Mouse (Mus musculus) forebrain, embryonic 14.5 days (tissue): Measurements from ENCODE around the gene Six1. TPM values are rescaled to one million over a fixed set of nuclear protein-coding genes. Genes with fewer than 3 reads are reported as not detected.
"Not testable (repeated sequence)": the region's sequence is repeated elsewhere in the genome, so short reads cannot be mapped to it uniquely, and the experiment has no call there.

Experiments
- ATAC-seq: fragments of 200-750 bp; cut with Nextera tagmentation; 2 replicates; pipeline ENCODE4 v1.8.0; 2017; ENCODE audit warnings: mild to moderate bottlenecking, moderate library complexity
- DNase-seq: peaks from one replicate; pipeline ENCODE4 v3.0.0-alpha.2; 2015; ENCODE audit warnings: low spot score
- H3K27ac ChIP-seq: fragments of 300-500 bp; sonication (generic); 2 replicates; pipeline ENCODE4 v1.5.1; 2014; ENCODE audit warnings: low read depth, mild to moderate bottlenecking, control low read depth, low read length, moderate library complexity
- H3K27me3 ChIP-seq: fragments of 300-500 bp; sonication (generic); replicated peaks from 2 replicates; pipeline ENCODE4 v1.6.1; 2014; ENCODE audit warnings: low read length, control low read depth, mixed read lengths; ENCODE audit not compliant: control insufficient read depth, insufficient read depth
- H3K36me3 ChIP-seq: fragments of 300-500 bp; sonication (generic); 2 replicates; pipeline ENCODE4 v1.6.1; 2014; ENCODE audit warnings: low read length, control low read depth; ENCODE audit not compliant: control insufficient read depth, insufficient read depth
- H3K4me1 ChIP-seq: fragments of 300-500 bp; sonication (generic); 2 replicates; pipeline ENCODE4 v1.6.1; 2014; ENCODE audit warnings: antibody characterized with exemption, low read length, control low read depth; ENCODE audit not compliant: control insufficient read depth, insufficient read depth
- H3K4me2 ChIP-seq: fragments of 300-500 bp; sonication (generic); 2 replicates; pipeline ENCODE4 v1.6.1; 2014; ENCODE audit warnings: mild to moderate bottlenecking, control low read depth, low read length
- H3K4me3 ChIP-seq: fragments of 300-500 bp; sonication (generic); 2 replicates; pipeline ENCODE4 v1.5.1; 2014; ENCODE audit warnings: low read depth, low read length, control low read depth
- H3K9ac ChIP-seq: fragments of 300-500 bp; sonication (generic); 2 replicates; pipeline ENCODE4 v1.6.1; 2014; ENCODE audit warnings: mild to moderate bottlenecking, low read length, control low read depth, moderate library complexity
- H3K9me3 ChIP-seq: fragments of 300-500 bp; sonication (generic); replicated peaks from 2 replicates; pipeline ENCODE4 v1.6.1; 2016; ENCODE audit warnings: low read length, control low read depth, mixed read lengths; ENCODE audit not compliant: control insufficient read depth
- WGBS: fragments of 180-500 bp; shearing (Covaris S2); extraction: QIAGEN DNeasy Blood & Tissue Kit; methylation state at CpG from one replicate; pipeline ENCODE4 v1.1.7; 2014; 5-methylcytosine and 5-hydroxymethylcytosine counted together
- polyA plus RNA-seq: library from polyadenylated mRNA; unstranded; fragments of >200 nt; fragmentation: Nextera tagmentation; extraction: Ambion mirVana; gene quantifications from 2 replicates; pipeline ENCODE4 v1.2.1, GENCODE M21; 2014

The Six1 gene
- 0.36 and 0.52 TPM in 2 replicates for polyA plus RNA-seq

- H3K4me3 ChIP-seq, result peak within 1 kb of the TSS; percentile 24
- no peaks in the 10 kb centered on the region for H3K4me1 ChIP-seq
- H3K36me3 ChIP-seq, result no peaks in the 10 kb centered on the region
- H3K27ac ChIP-seq, result no peak within 1 kb of the TSS
- under 1% methylated on average over 42 of the region's 42 CpGs for WGBS
- ATAC-seq, result peak; percentile 68
- DNase-seq, result no peak
- H3K9ac ChIP-seq, result no peak within 1 kb of the TSS
- peaks cover 79% of the 10 kb centered on the region for H3K27me3 ChIP-seq
- H3K9me3 ChIP-seq, result no peaks in the 10 kb centered on the region
- H3K4me2 ChIP-seq, result peak within 1 kb of the TSS; percentile 43
Observed at GRCm38 (mm10) chr12:73053668-73054241, at the start of gene Six1. Six1 (minus strand) TSS chr12:73053887.

DNA sequence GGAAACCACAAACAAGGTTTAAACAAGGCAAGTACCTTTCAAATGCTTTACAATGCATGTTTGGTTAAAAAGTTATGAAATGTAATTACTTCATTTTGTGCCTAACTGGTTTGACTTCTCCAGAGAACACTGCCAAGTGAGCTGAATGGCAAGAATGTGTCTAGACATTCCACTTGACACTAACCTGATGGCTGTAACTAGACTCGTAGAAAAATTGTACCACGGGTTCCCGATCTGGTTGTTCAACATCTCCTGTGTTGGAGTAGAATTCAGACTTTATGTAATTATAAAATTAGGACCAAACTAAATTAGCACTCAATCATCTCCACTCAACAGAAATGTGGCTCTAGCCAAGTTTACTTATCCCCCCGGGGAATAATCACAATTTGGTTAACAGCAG lies 44.9 kb upstream of the Six1 start:
- no peak overlapping the region for H3K27ac ChIP-seq
- no peaks in the 10 kb centered on the region for H3K27me3 ChIP-seq
- H3K4me3 ChIP-seq, result no peak overlapping the region
- H3K36me3 ChIP-seq, result peaks cover 6% of the 10 kb centered on the region; the same call in 1 of the 2 replicates
- no peak overlapping the region for H3K9ac ChIP-seq
- DNase-seq (no peak), ATAC-seq (no peak)
- no peak overlapping the region for H3K4me2 ChIP-seq
- no peaks in the 10 kb centered on the region for H3K9me3 ChIP-seq
- no peaks in the 10 kb centered on the region for H3K4me1 ChIP-seq
- WGBS, result 93% methylated on average over 4 of the region's 4 CpGs

DNA sequence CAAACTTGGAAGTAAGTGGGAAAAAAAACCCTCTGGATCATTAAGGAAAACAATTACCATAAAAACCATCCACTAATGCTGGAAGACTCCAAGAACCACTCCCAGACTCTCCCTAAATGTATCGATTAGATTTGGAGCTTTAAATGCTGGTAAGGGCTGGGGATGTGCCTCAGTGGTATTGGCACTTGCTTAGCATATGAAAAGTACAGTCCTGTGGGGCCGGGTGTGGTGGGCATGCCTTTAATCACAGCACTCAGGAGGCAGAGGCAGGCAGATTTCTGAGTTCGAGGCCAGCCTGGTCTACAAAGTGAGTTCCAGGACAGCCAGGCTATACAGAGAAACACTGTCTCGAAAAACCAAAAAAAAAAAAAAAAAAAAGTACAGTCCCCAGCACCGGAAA lies 42.5 kb upstream of the Six1 start:
- not testable (repeated sequence) for ATAC-seq, H3K36me3 ChIP-seq, H3K4me1 ChIP-seq, DNase-seq, H3K4me2 ChIP-seq, H3K27me3 ChIP-seq, H3K9ac ChIP-seq, H3K9me3 ChIP-seq, H3K4me3 ChIP-seq, H3K27ac ChIP-seq
- 91% methylated on average over 5 of the region's 5 CpGs for WGBS

- H3K9me3 ChIP-seq, result no peaks in the 10 kb centered on the region
- H3K27me3 ChIP-seq, result no peaks in the 10 kb centered on the region
- ATAC-seq, result no peak
Observed at GRCm38 (mm10) chr12:73094605-73095004, 40.9 kb upstream of the Six1 start.

GRCm38 (mm10) chr12:73094189-73094588 lies 40.5 kb upstream of the Six1 start:
- Histone ChIP-seq H3K27ac (no peak overlapping the region), H3K4me1 (no peaks in the 10 kb centered on the region), H3K36me3 (no peaks in the 10 kb centered on the region), H3K9me3 (no peaks in the 10 kb centered on the region), H3K4me3 (no peak overlapping the region), H3K4me2 (no peak overlapping the region), H3K27me3 (no peaks in the 10 kb centered on the region), H3K9ac (no peak overlapping the region)
- DNase-seq (no peak), ATAC-seq (no peak)
- WGBS, result 73% methylated on average over 2 of the region's 2 CpGs

More at GRCm38 (mm10) chr12:73094605-73095004, 40.9 kb upstream of the Six1 start:
- Histone ChIP-seq H3K4me2 (no peak overlapping the region), H3K27ac (no peak overlapping the region), H3K4me3 (no peak overlapping the region), H3K9ac (no peak overlapping the region), H3K36me3 (no peaks in the 10 kb centered on the region), H3K4me1 (no peaks in the 10 kb centered on the region)
- DNase-seq, result no peak
- 51% methylated on average over 2 of the region's 2 CpGs for WGBS

GRCm38 (mm10) chr12:73090672-73091335 lies 37.1 kb upstream of the Six1 start:
- Histone ChIP-seq H3K36me3 (no peaks in the 10 kb centered on the region), H3K9ac (no peak overlapping the region), H3K4me2 (no peak overlapping the region), H3K27ac (no peak overlapping the region), H3K27me3 (no peaks in the 10 kb centered on the region), H3K4me1 (no peaks in the 10 kb centered on the region), H3K4me3 (no peak overlapping the region), H3K9me3 (no peaks in the 10 kb centered on the region)
- no peak for DNase-seq
- no peak for ATAC-seq
- WGBS, result 79% methylated on average over 7 of the region's 7 CpGs

DNA sequence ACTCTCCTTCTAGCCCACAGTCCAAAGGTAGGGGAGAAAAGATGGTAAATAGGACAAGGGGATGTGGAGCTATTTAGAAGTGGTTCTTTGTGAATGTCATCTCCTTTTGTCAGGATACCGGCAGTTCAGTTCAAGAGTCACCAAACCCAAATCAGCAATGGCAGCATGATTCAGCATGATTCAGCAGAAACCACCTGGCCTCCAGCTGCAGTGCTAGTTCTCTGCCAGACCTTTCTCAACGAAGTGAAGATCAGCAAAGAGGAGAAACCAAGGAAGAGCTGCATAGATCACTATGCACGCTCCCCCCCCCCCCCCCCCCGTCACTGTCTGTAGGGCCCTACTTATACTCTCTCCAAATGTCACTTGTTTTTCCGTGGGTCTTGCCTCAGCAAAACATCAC lies 35.2 kb upstream of the Six1 start:
- no peaks in the 10 kb centered on the region for H3K4me1 ChIP-seq
- no peaks in the 10 kb centered on the region for H3K27me3 ChIP-seq
- no peak overlapping the region for H3K27ac ChIP-seq
- no peak overlapping the region for H3K4me2 ChIP-seq
- no peak overlapping the region for H3K4me3 ChIP-seq
- DNase-seq (no peak), ATAC-seq (no peak)
- no peaks in the 10 kb centered on the region for H3K9me3 ChIP-seq
- WGBS, result 65% methylated on average over 5 of the region's 5 CpGs
- no peak overlapping the region for H3K9ac ChIP-seq
- no peaks in the 10 kb centered on the region for H3K36me3 ChIP-seq

- no peak for ATAC-seq
- Histone ChIP-seq H3K4me1 (no peaks in the 10 kb centered on the region), H3K4me2 (no peak overlapping the region), H3K4me3 (no peak overlapping the region), H3K27ac (no peak overlapping the region), H3K27me3 (no peaks in the 10 kb centered on the region), H3K9me3 (no peaks in the 10 kb centered on the region), H3K9ac (no peak overlapping the region), H3K36me3 (no peaks in the 10 kb centered on the region)
- WGBS, result 66% methylated on average over 5 of the region's 5 CpGs
- DNase-seq, result no peak
Observed at GRCm38 (mm10) chr12:73088500-73088899, 34.8 kb upstream of the Six1 start.

GRCm38 (mm10) chr12:73087086-73087485 lies 33.4 kb upstream of the Six1 start:
- Histone ChIP-seq H3K4me2 (no peak overlapping the region), H3K4me1 (no peaks in the 10 kb centered on the region), H3K27ac (no peak overlapping the region), H3K9ac (no peak overlapping the region), H3K27me3 (no peaks in the 10 kb centered on the region), H3K36me3 (no peaks in the 10 kb centered on the region), H3K9me3 (no peaks in the 10 kb centered on the region), H3K4me3 (no peak overlapping the region)
- 86% methylated on average over 7 of the region's 7 CpGs for WGBS
- DNase-seq, result no peak
- ATAC-seq, result no peak
